14 mouse cellular contexts compared by ENCODE assay signal in genomic region chr7:114088918-114089317, GRCm38 (mm10).
"Had no signal": no experiment of that assay in that cellular context is flagged by ENCODE, and none has a peak within 500 bp of the region (broad histone marks: within the 10 kb centered on the region; RNA-seq: fewer than 3 reads in every experiment).

No protein-coding gene starts in this region.

- H3K27me3 ChIP-seq: limb, embryonic 15.5 days; liver, embryonic 12.5 days; neural tube, embryonic 15.5 days had no signal

- H3K36me3 ChIP-seq: limb, embryonic 15.5 days; liver, embryonic 12.5 days; midbrain, embryonic 10.5 days; neural tube, embryonic 15.5 days had no signal

- H3K9ac ChIP-seq: limb, embryonic 15.5 days; liver, embryonic 12.5 days; lung, embryonic 14.5 days; neural tube, embryonic 15.5 days had no signal

- H3K4me3 ChIP-seq: left cerebral cortex, adult 2 months; limb, embryonic 15.5 days; liver, embryonic 12.5 days; midbrain, embryonic 10.5 days; myocyte; neural tube, embryonic 15.5 days had no signal

- H3K4me2 ChIP-seq: limb, embryonic 15.5 days; liver, embryonic 12.5 days; lung, embryonic 14.5 days had no signal

- H3K9me3 ChIP-seq: limb, embryonic 15.5 days; liver, embryonic 12.5 days; midbrain, embryonic 10.5 days; neural tube, embryonic 15.5 days had no signal

- H3K27ac ChIP-seq: left cerebral cortex, adult 2 months; limb, embryonic 15.5 days; liver, embryonic 12.5 days; midbrain, embryonic 10.5 days; neural tube, embryonic 15.5 days had no signal

- DNase-seq: kidney, adult 8-10 months; kidney, postnatal 25 days; lung, embryonic 14.5 days; lung, postnatal 10 days; lung, postnatal 4 days; midbrain, embryonic 14.5 days; right cerebral cortex, postnatal 4 days; thymus, postnatal 36 days had no signal

- ATAC-seq: liver, embryonic 12.5 days had no signal
